Mouse (Mus musculus): ENCODE measurements around the gene Tbc1d8.

DNA sequence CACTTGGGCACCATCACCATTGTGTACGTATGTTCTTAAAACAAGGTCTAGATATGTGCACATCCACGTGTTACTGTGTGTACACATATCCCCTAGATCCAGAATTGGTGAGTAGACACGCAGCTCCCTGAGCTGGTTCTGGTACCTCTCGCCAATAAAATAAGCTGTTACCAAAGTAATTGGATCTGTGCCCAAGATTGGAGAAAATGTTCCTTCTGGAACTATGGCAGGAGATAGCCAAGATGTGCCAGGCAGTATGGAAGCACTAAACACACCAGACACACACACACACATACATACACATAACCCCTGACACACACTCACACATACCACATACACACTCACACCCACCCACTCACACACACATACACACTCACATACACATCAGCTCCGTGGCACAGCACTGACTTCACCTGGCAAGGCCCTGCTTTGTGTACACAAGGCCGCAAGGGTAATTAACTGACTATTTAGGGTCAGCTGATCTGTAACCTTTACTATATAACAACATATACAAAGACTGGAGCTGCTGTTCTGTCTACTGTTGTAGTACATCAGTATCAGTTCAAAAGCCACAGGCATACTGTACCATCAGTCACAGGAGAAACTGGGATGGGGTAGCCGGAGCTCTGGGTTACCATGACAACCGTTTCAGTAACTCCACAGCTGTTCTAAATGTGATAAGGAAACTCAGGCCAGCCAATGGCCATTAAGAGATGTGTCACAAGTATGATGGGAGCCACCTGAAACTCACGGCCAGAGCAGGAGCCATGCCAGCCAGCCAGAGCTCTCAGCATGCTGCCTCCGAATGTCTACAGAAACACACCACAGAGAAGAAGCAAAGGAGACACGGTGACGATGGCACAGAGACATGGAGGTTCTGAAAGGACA, 38.6 kb downstream of the Tbc1d8 start:
- TF ChIP-seq EP300 (IDR thresholded peaks at IDR 0.05) (no peak), CTCF (IDR thresholded peaks at IDR 0.05) (no peak)
